Mouse (Mus musculus): ENCODE data around the gene Crkl. TPM values are rescaled to one million over a fixed set of nuclear protein-coding genes. Genes with fewer than 3 reads are reported as not detected.

Gene Crkl
- total and polyA plus RNA-seq, 2 experiments from 2014 or later, result 29.6 to 45.2 TPM

DNA sequence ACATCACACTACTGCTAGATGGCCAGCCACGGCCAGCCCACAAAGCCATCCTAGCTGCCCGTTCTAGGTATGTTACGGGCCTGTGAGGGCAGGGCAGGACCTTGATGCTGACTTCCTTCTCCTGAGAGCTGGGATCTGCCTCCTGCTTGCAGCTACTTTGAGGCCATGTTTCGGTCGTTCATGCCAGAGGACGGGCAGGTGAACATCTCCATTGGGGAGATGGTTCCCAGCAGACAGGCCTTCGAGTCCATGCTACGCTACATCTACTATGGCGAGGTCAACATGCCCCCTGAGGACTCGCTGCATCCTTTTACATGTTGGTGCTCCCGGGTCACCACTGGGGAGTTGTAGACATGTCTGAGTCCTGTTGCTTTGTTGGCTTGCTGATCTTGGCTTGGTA lies 72.4 kb downstream of the Crkl start:
- Histone ChIP-seq H3K4me1 (ENCODE audit: control insufficient read depth, insufficient read depth) (no peaks in the 10 kb centered on the region), H3K36me3 (replicated peaks; ENCODE audit: control insufficient read depth, insufficient read depth, low read length) (peaks cover 87% of the 10 kb centered on the region), H3K4me2 (ENCODE audit: low read depth, low read length) (no peak overlapping the region), H3K27ac (ENCODE audit: low read depth) (no peak overlapping the region), H3K9me3 (replicated peaks; ENCODE audit: control insufficient read depth, low read length) (no peaks in the 10 kb centered on the region), H3K9ac (replicated peaks; ENCODE audit: low read depth, low read length) (no peak overlapping the region), H3K4me3 (ENCODE audit: low read depth, low read length) (no peak overlapping the region), H3K27me3 (ENCODE audit: control insufficient read depth, insufficient read depth, low read length) (no peaks in the 10 kb centered on the region)
- DNase-seq (ENCODE audit: low spot score) (no peak), ATAC-seq (ENCODE audit: insufficient read depth, low read depth) (no peak)
- no peak for TF ChIP-seq EP300 (IDR thresholded peaks at IDR 0.05; ENCODE audit: low read depth)
- no peak for TF ChIP-seq CTCF (IDR thresholded peaks at IDR 0.05; ENCODE audit: low read depth)
- WGBS, result 91% methylated on average over 11 of the region's 11 CpGs

GRCm38 (mm10) chr16:17525524-17525923 lies 73.7 kb downstream of the Crkl start:
- WGBS, result 86% methylated on average over 3 of the region's 3 CpGs

GRCm38 (mm10) chr16:17526223-17526622 lies 74.4 kb downstream of the Crkl start:
- Histone ChIP-seq H3K4me3 (ENCODE audit: low read depth, low read length) (no peak overlapping the region), H3K27ac (ENCODE audit: low read depth) (no peak overlapping the region), H3K9ac (replicated peaks; ENCODE audit: low read depth, low read length) (no peak overlapping the region), H3K4me1 (ENCODE audit: control insufficient read depth, insufficient read depth) (peaks cover 7% of the 10 kb centered on the region), H3K9me3 (replicated peaks; ENCODE audit: control insufficient read depth, low read length) (no peaks in the 10 kb centered on the region), H3K27me3 (ENCODE audit: control insufficient read depth, insufficient read depth, low read length) (no peaks in the 10 kb centered on the region), H3K36me3 (replicated peaks; ENCODE audit: control insufficient read depth, insufficient read depth, low read length) (peaks cover 67% of the 10 kb centered on the region), H3K4me2 (ENCODE audit: low read depth, low read length) (no peak overlapping the region)
- ATAC-seq (ENCODE audit: insufficient read depth, low read depth), result no peak
- WGBS, result 89% methylated on average over 6 of the region's 6 CpGs
- DNase-seq (ENCODE audit: low spot score), result no peak
- TF ChIP-seq CTCF (IDR thresholded peaks at IDR 0.05; ENCODE audit: low read depth), result no peak
- TF ChIP-seq EP300 (IDR thresholded peaks at IDR 0.05; ENCODE audit: low read depth), result no peak

More at GRCm38 (mm10) chr16:17525524-17525923, 73.7 kb downstream of the Crkl start:
- H3K9me3 ChIP-seq (replicated peaks; ENCODE audit: control insufficient read depth, low read length), result no peaks in the 10 kb centered on the region
- no peak overlapping the region for H3K4me2 ChIP-seq (ENCODE audit: low read depth, low read length)
- no peak overlapping the region for H3K9ac ChIP-seq (replicated peaks; ENCODE audit: low read depth, low read length)
- ATAC-seq (ENCODE audit: insufficient read depth, low read depth), result no peak
- H3K36me3 ChIP-seq (replicated peaks; ENCODE audit: control insufficient read depth, insufficient read depth, low read length), result peaks cover 74% of the 10 kb centered on the region
- no peak overlapping the region for H3K4me3 ChIP-seq (ENCODE audit: low read depth, low read length)
- H3K27ac ChIP-seq (ENCODE audit: low read depth), result no peak overlapping the region
- no peak for DNase-seq (ENCODE audit: low spot score)
- peaks cover 7% of the 10 kb centered on the region for H3K4me1 ChIP-seq (ENCODE audit: control insufficient read depth, insufficient read depth)
- TF ChIP-seq CTCF (IDR thresholded peaks at IDR 0.05; ENCODE audit: low read depth) (no peak), EP300 (IDR thresholded peaks at IDR 0.05; ENCODE audit: low read depth) (no peak)
- no peaks in the 10 kb centered on the region for H3K27me3 ChIP-seq (ENCODE audit: control insufficient read depth, insufficient read depth, low read length)

GRCm38 (mm10) chr16:17527606-17528005 lies 75.8 kb downstream of the Crkl start:
- Histone ChIP-seq H3K4me1 (ENCODE audit: control insufficient read depth, insufficient read depth) (peaks cover 12% of the 10 kb centered on the region), H3K9me3 (replicated peaks; ENCODE audit: control insufficient read depth, low read length) (no peaks in the 10 kb centered on the region), H3K36me3 (replicated peaks; ENCODE audit: control insufficient read depth, insufficient read depth, low read length) (peaks cover 54% of the 10 kb centered on the region), H3K4me2 (ENCODE audit: low read depth, low read length) (no peak overlapping the region), H3K27ac (ENCODE audit: low read depth) (no peak overlapping the region), H3K9ac (replicated peaks; ENCODE audit: low read depth, low read length) (no peak overlapping the region), H3K27me3 (ENCODE audit: control insufficient read depth, insufficient read depth, low read length) (no peaks in the 10 kb centered on the region), H3K4me3 (ENCODE audit: low read depth, low read length) (no peak overlapping the region)
- DNase-seq (ENCODE audit: low spot score) (no peak), ATAC-seq (ENCODE audit: insufficient read depth, low read depth) (no peak)
- TF ChIP-seq CTCF (IDR thresholded peaks at IDR 0.05; ENCODE audit: low read depth), result no peak
- TF ChIP-seq EP300 (IDR thresholded peaks at IDR 0.05; ENCODE audit: low read depth), result no peak

DNA sequence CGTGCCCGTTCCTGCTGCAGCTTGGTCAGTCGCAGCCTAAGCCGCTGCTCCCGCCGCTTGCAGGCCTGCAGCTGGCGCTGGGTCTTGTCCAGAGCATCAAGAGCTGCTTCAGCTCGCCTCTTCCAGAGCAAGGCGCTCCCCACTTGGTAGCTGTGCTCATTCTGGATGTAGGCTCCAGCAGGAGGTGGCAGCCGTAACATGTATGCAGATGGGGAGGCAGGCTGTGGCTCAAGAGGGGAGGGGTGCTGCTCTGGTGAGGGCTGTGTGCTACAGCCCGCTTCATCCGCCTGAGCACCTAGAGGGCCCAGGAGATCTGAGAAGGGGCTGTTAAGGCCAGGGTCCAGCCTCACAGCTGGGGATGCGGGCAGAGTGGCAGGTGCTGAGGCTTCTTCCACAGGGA lies 76.5 kb downstream of the Crkl start:
- TF ChIP-seq EP300 (IDR thresholded peaks at IDR 0.05; ENCODE audit: low read depth) (no peak), CTCF (IDR thresholded peaks at IDR 0.05; ENCODE audit: low read depth) (no peak)
- H3K4me1 ChIP-seq (ENCODE audit: control insufficient read depth, insufficient read depth), result peaks cover 12% of the 10 kb centered on the region
- H3K27me3 ChIP-seq (ENCODE audit: control insufficient read depth, insufficient read depth, low read length), result no peaks in the 10 kb centered on the region
- H3K9me3 ChIP-seq (replicated peaks; ENCODE audit: control insufficient read depth, low read length), result no peaks in the 10 kb centered on the region
- 87% methylated on average over 13 of the region's 13 CpGs for WGBS
- no peak overlapping the region for H3K4me3 ChIP-seq (ENCODE audit: low read depth, low read length)
- peaks cover 48% of the 10 kb centered on the region for H3K36me3 ChIP-seq (replicated peaks; ENCODE audit: control insufficient read depth, insufficient read depth, low read length)
- no peak overlapping the region for H3K4me2 ChIP-seq (ENCODE audit: low read depth, low read length)
- no peak for ATAC-seq (ENCODE audit: insufficient read depth, low read depth)
- DNase-seq (ENCODE audit: low spot score), result no peak
- H3K9ac ChIP-seq (replicated peaks; ENCODE audit: low read depth, low read length), result no peak overlapping the region
- H3K27ac ChIP-seq (ENCODE audit: low read depth), result no peak overlapping the region

DNA sequence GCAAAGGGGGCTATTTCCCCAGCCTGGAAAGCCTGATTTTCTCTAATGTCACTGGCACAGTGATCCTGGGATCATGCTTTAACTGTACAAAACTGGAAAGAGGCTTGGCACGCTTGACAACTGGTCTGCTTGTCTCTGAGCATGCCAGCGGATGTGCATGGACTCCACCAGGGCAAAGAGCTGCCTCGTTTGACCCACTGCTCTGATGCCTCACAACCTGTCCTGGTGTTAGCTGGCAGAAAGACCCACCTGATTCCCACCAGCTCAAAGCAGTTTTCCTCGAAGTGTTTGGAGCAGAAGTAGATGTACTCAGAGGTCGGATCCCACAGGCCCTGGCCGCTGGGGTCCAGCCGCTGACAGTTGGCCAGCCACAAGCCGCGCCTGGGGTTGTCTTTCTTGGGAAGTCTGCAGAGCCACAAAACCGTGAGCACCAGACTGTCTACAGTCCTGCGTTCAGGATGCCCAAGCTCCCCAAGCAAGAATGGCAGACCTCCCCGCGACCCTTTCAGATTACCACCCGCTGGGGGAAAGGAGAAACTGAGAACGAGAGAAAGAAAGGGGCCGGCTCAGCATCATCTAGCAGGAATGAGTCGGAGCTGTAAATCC lies 78.3 kb downstream of the Crkl start:
- H3K36me3 ChIP-seq (replicated peaks; ENCODE audit: control insufficient read depth, insufficient read depth, low read length), result peaks cover 33% of the 10 kb centered on the region
- ATAC-seq (ENCODE audit: insufficient read depth, low read depth) (no peak), DNase-seq (ENCODE audit: low spot score) (no peak)
- H3K4me2 ChIP-seq (ENCODE audit: low read depth, low read length), result peak overlapping the region; percentile 68
- TF ChIP-seq EP300 (IDR thresholded peaks at IDR 0.05; ENCODE audit: low read depth) (no peak), CTCF (IDR thresholded peaks at IDR 0.05; ENCODE audit: low read depth) (no peak)
- no peaks in the 10 kb centered on the region for H3K27me3 ChIP-seq (ENCODE audit: control insufficient read depth, insufficient read depth, low read length)
- no peaks in the 10 kb centered on the region for H3K9me3 ChIP-seq (replicated peaks; ENCODE audit: control insufficient read depth, low read length)
- peak overlapping the region; percentile 73 for H3K4me3 ChIP-seq (ENCODE audit: low read depth, low read length)
- H3K9ac ChIP-seq (replicated peaks; ENCODE audit: low read depth, low read length), result peak overlapping the region; percentile 85
- WGBS, result 15% methylated on average over 17 of the region's 17 CpGs
- H3K4me1 ChIP-seq (ENCODE audit: control insufficient read depth, insufficient read depth), result peaks cover 12% of the 10 kb centered on the region
- peak overlapping the region; percentile 95 for H3K27ac ChIP-seq (ENCODE audit: low read depth)

All from heart, postnatal 0 days (tissue).